22 mouse cellular contexts compared by ENCODE assay signal in genomic region chr12:25283808-25284207, GRCm38 (mm10).
A peak's percentile ranks its signal among the peaks of the same experiment; 100 is the strongest.
DNase-seq lines count a peak whose midpoint lies in the region; ATAC-seq and TF ChIP-seq lines count a peak whose summit lies in the region.
"Had no signal": no experiment of that assay in that cellular context is flagged by ENCODE, and none has a peak within 500 bp of the region (broad histone marks: within the 10 kb centered on the region; RNA-seq: fewer than 3 reads in every experiment).

No protein-coding gene starts in this region.

- no peaks in the 10 kb centered on the region for H3K36me3 ChIP-seq in liver, postnatal 0 days (replicated peaks; ENCODE audit: insufficient read depth, low read length)
- no peaks in the 10 kb centered on the region for H3K36me3 ChIP-seq in liver, embryonic 11.5 days (ENCODE audit: control insufficient read depth, insufficient read depth, low read length)
- no peaks in the 10 kb centered on the region for H3K36me3 ChIP-seq in midbrain, embryonic 16.5 days (ENCODE audit: control insufficient read depth, insufficient read depth, low read length)
- H3K36me3 ChIP-seq in forebrain, embryonic 16.5 days (ENCODE audit: control insufficient read depth, insufficient read depth) = no peaks in the 10 kb centered on the region
- H3K36me3 ChIP-seq: forebrain, embryonic 15.5 days; heart, embryonic 13.5 days; limb, embryonic 12.5 days; liver, embryonic 15.5 days; neural tube, embryonic 15.5 days had no signal

- no peak for TF ChIP-seq EP300 in liver, postnatal 0 days (IDR thresholded peaks at IDR 0.05; ENCODE audit: low read depth)

- no peak overlapping the region for H3K9ac ChIP-seq in liver, postnatal 0 days (replicated peaks)
- H3K9ac ChIP-seq in liver, embryonic 11.5 days (ENCODE audit: low read depth, low read length) = no peak overlapping the region
- no peak overlapping the region for H3K9ac ChIP-seq in midbrain, embryonic 16.5 days (ENCODE audit: low read depth, low read length)
- H3K9ac ChIP-seq in forebrain, embryonic 16.5 days (replicated peaks; ENCODE audit: low read depth, low read length) = no peak overlapping the region
- H3K9ac ChIP-seq: forebrain, embryonic 15.5 days; heart, embryonic 13.5 days; limb, embryonic 12.5 days; liver, embryonic 15.5 days; neural tube, embryonic 15.5 days had no signal

- no peak overlapping the region for H3K4me2 ChIP-seq in liver, postnatal 0 days (ENCODE audit: low read depth, low read length)
- H3K4me2 ChIP-seq in liver, embryonic 11.5 days = no peak overlapping the region
- no peak overlapping the region for H3K4me2 ChIP-seq in midbrain, embryonic 16.5 days (ENCODE audit: low read length)
- no peak overlapping the region for H3K4me2 ChIP-seq in forebrain, embryonic 16.5 days (ENCODE audit: low read length)
- H3K4me2 ChIP-seq: forebrain, embryonic 15.5 days; heart, embryonic 13.5 days; limb, embryonic 12.5 days; liver, embryonic 15.5 days; neural tube, embryonic 15.5 days had no signal

- TF ChIP-seq CTCF in liver, postnatal 0 days (IDR thresholded peaks at IDR 0.05; ENCODE audit: low read depth) = no peak
- TF ChIP-seq CTCF in bone marrow macrophage, adult 2 months (IDR thresholded peaks at IDR 0.05; ENCODE audit: low read depth, low read length) = no peak

- no peak for DNase-seq in liver, postnatal 0 days
- DNase-seq in liver, embryonic 11.5 days (ENCODE audit: low spot score) = no peak
- DNase-seq in 416B (ENCODE audit: low read depth) = peak; percentile 89
- DNase-seq: adrenal gland, postnatal 36 days; cerebellum, adult 18-20 months; cerebellum, postnatal 25 days; gastrocnemius, postnatal 10 days; heart, postnatal 14 days; kidney, postnatal 25 days; midbrain, embryonic 14.5 days had no signal

- peak; percentile 54; the same call in 1 of the 2 replicates for ATAC-seq in liver, postnatal 0 days
- no peak for ATAC-seq in liver, embryonic 11.5 days (replicated peaks; ENCODE audit: low FRiP score)
- peak; percentile 89 for ATAC-seq in monocyte, adult 5-6 weeks (replicated peaks; ENCODE audit: insufficient number of reproducible peaks, low FRiP score, low TSS enrichment, poor library complexity, severe bottlenecking)
- ATAC-seq in midbrain, embryonic 16.5 days = no peak
- no peak for ATAC-seq in forebrain, embryonic 16.5 days
- ATAC-seq: forebrain, embryonic 15.5 days; hindbrain, postnatal 0 days; intestine, embryonic 16.5 days had no signal

- TF ChIP-seq POLR2A in bone marrow macrophage, adult 2 months (IDR thresholded peaks at IDR 0.05; ENCODE audit: borderline replicate concordance, low read depth, low read length) = no peak

- WGBS in liver, postnatal 0 days (ENCODE audit: insufficient replicate concordance) = 14% methylated on average over 3 of the region's 3 CpGs
- 29% methylated on average over 3 of the region's 3 CpGs for WGBS in liver, embryonic 11.5 days
- WGBS in midbrain, embryonic 16.5 days = 78% methylated on average over 3 of the region's 3 CpGs
- WGBS in forebrain, embryonic 16.5 days = 85% methylated on average over 3 of the region's 3 CpGs

- no peak overlapping the region for H3K4me3 ChIP-seq in liver, postnatal 0 days (ENCODE audit: low read depth, low read length)
- H3K4me3 ChIP-seq in liver, embryonic 11.5 days (ENCODE audit: low read depth, low read length) = no peak overlapping the region
- H3K4me3 ChIP-seq in bone marrow macrophage, adult 2 months (ENCODE audit: insufficient read depth, low read length) = no peak overlapping the region
- H3K4me3 ChIP-seq in midbrain, embryonic 16.5 days (ENCODE audit: low read depth, low read length) = no peak overlapping the region
- H3K4me3 ChIP-seq in forebrain, embryonic 16.5 days (replicated peaks; ENCODE audit: low read length) = no peak overlapping the region
- H3K4me3 ChIP-seq: forebrain, embryonic 15.5 days; heart, embryonic 13.5 days; layer of hippocampus, adult 2 months; limb, embryonic 12.5 days; liver, embryonic 15.5 days; neural tube, embryonic 15.5 days had no signal

- no peaks in the 10 kb centered on the region for H3K9me3 ChIP-seq in liver, postnatal 0 days (ENCODE audit: low read length)
- H3K9me3 ChIP-seq in liver, embryonic 11.5 days (ENCODE audit: control insufficient read depth, low read length) = no peaks in the 10 kb centered on the region
- H3K9me3 ChIP-seq in midbrain, embryonic 16.5 days (replicated peaks; ENCODE audit: control insufficient read depth, low read length, poor library complexity, severe bottlenecking) = no peaks in the 10 kb centered on the region
- H3K9me3 ChIP-seq in forebrain, embryonic 16.5 days (ENCODE audit: control insufficient read depth, low read length) = no peaks in the 10 kb centered on the region
- H3K9me3 ChIP-seq: forebrain, embryonic 15.5 days; heart, embryonic 13.5 days; limb, embryonic 12.5 days; liver, embryonic 15.5 days; neural tube, embryonic 15.5 days had no signal

- H3K27me3 ChIP-seq in liver, postnatal 0 days (ENCODE audit: insufficient read depth, low read length) = no peaks in the 10 kb centered on the region
- no peaks in the 10 kb centered on the region for H3K27me3 ChIP-seq in liver, embryonic 11.5 days (replicated peaks; ENCODE audit: control insufficient read depth, insufficient read depth, low read length)
- H3K27me3 ChIP-seq in midbrain, embryonic 16.5 days (ENCODE audit: control insufficient read depth, insufficient read depth, low read depth, low read length) = no peaks in the 10 kb centered on the region
- no peaks in the 10 kb centered on the region for H3K27me3 ChIP-seq in forebrain, embryonic 16.5 days (replicated peaks; ENCODE audit: control insufficient read depth, insufficient read depth, low read length)
- H3K27me3 ChIP-seq: forebrain, embryonic 15.5 days; heart, embryonic 13.5 days; liver, embryonic 15.5 days; neural tube, embryonic 15.5 days had no signal

- H3K4me1 ChIP-seq in liver, postnatal 0 days (ENCODE audit: insufficient read depth) = no peaks in the 10 kb centered on the region
- no peaks in the 10 kb centered on the region for H3K4me1 ChIP-seq in liver, embryonic 11.5 days (replicated peaks; ENCODE audit: control insufficient read depth, insufficient read depth, low read length)
- peaks cover 36% of the 10 kb centered on the region for H3K4me1 ChIP-seq in bone marrow macrophage, adult 2 months (ENCODE audit: control insufficient read depth, insufficient read depth, low read length)
- H3K4me1 ChIP-seq in midbrain, embryonic 16.5 days (ENCODE audit: control insufficient read depth, insufficient read depth, low read length) = no peaks in the 10 kb centered on the region
- H3K4me1 ChIP-seq in forebrain, embryonic 16.5 days (replicated peaks; ENCODE audit: control insufficient read depth, insufficient read depth, low read length) = no peaks in the 10 kb centered on the region; the same call in 1 of the 2 replicates
- H3K4me1 ChIP-seq: forebrain, embryonic 15.5 days; heart, embryonic 13.5 days; limb, embryonic 12.5 days; liver, embryonic 15.5 days; neural tube, embryonic 15.5 days had no signal

- no peak overlapping the region for H3K27ac ChIP-seq in liver, postnatal 0 days (ENCODE audit: low read depth)
- H3K27ac ChIP-seq in liver, embryonic 11.5 days (ENCODE audit: low read depth, low read length) = no peak overlapping the region
- peak overlapping the region; percentile 41 for H3K27ac ChIP-seq in bone marrow macrophage, adult 2 months (ENCODE audit: insufficient read depth, low read depth, low read length)
- H3K27ac ChIP-seq in midbrain, embryonic 16.5 days (ENCODE audit: low read length) = no peak overlapping the region
- H3K27ac ChIP-seq in forebrain, embryonic 16.5 days (ENCODE audit: low read length) = no peak overlapping the region
- H3K27ac ChIP-seq: forebrain, embryonic 15.5 days; heart, embryonic 13.5 days; hindbrain, postnatal 0 days; layer of hippocampus, adult 2 months; limb, embryonic 12.5 days; liver, embryonic 15.5 days; neural tube, embryonic 15.5 days had no signal

Comparison
In these comparisons a context has a peak if more than half of its experiments do, and no peak if none do; other contexts are left out.
1. ATAC-seq: peak in liver, postnatal 0 days (single experiment) and monocyte, adult 5-6 weeks (single experiment); none in liver, embryonic 11.5 days (single experiment), midbrain, embryonic 16.5 days (single experiment) and forebrain, embryonic 16.5 days (single experiment).